Mouse (Mus musculus) Patski (cell line): ENCODE results near the gene Sds. TPM values are rescaled to one million over a fixed set of nuclear protein-coding genes. Genes with fewer than 3 reads are reported as not detected.

Experiments used
- ATAC-seq: fragments of 100-300 bp; one replicate; pipeline ENCODE4 v1.8.0; 2021
- CTCF ChIA-PET: fragments of 350-600 bp; sonication (Branson Sonifier 250); formaldehyde crosslinking; loops from one replicate; lab custom pipeline; 2022; ENCODE audit warnings: inconsistent platforms; lab: Charles Lee
- POLR2A ChIA-PET: fragments of 350-600 bp; sonication (Branson Sonifier 250); formaldehyde crosslinking; loops from one replicate; lab custom pipeline; 2022; ENCODE audit warnings: antibody characterized with exemption, inconsistent platforms; lab: Charles Lee
- DNase-seq: peaks from one replicate; pipeline ENCODE4 v3.0.0-alpha.2; 2011; ENCODE audit warnings: low read depth, low spot score
- H3K27me3 ChIP-seq: fragments of 371-371 bp; one replicate; pipeline ENCODE4 v1.5.1; 2021
- CTCF ChIP-seq: fragments of 100-300 bp; IDR thresholded peaks from one replicate; pipeline ENCODE4 v1.5.1; 2021
- in situ Hi-C: fragments of 300-500 bp; cut with MboI; formaldehyde crosslinking; loops from 3 replicates; pipeline ENCODE4 v1.11.1; 2018; ENCODE audit warnings: low pct_unique_long_range_greater_than_20kb, mixed read lengths
- polyA plus RNA-seq: library from polyadenylated mRNA; unstranded; gene quantifications from one replicate; pipeline ENCODE4 v1.2.3, GENCODE M21; 2021

The Sds gene
- polyA plus RNA-seq: 1.3 TPM

DNA sequence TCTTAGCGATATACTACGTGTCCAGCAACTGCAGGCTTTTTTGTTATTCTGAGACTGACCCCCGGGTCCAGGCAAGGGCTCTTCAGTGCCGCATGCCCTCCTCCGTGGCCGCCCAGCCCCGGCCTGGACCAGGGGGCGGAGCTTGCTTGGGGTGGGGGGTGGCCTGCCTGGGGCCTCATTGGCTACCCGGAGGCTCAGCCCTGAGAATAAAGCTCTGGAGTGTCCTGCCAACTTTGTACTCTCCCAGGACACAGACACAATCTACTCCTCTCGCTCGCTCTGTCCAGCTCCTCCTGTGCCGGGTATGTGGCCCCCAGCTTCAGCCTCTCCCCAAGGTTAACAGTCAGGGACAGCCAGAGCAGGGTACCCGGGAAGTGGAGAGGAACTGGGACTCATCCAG lies at the start of gene Sds:
Sds (plus strand) TSS at position 231 of the 400 bp plus-strand sequence.
- no peak for ATAC-seq
- H3K27me3 ChIP-seq: peaks cover 4% of the 10 kb centered on the region
- in situ Hi-C loops: no loop called here
- DNase-seq: no peak
- TF ChIP-seq CTCF: no peak
- POLR2A ChIA-PET: no interaction called here
- CTCF ChIA-PET: interaction anchor here (1.0 kb wide), 1 partner anchor 12 kb away, joined by 3 read pairs; no protein-coding TSS in a partner anchor

DNA sequence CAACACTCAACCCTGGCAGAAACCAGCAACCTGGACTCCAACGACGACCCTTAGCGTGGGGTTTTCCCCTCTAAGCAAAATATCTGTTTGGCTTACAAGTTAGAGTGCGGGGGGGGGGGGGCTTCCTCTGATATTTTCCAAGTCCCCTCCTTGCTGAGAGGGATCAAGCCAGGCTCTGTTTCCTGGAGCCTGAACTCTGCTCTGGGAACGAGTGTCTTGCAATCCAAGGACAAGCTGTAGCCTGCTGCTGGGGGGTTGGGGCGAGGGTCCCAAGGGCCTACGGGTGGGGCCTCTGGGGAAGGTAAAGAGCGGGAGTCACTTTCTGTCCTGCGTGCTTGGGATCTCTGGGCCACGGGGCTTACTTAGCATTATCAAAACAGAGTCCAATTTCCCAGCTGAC lies 49.8 kb upstream of the Sds start:
- no peak for TF ChIP-seq CTCF

DNA sequence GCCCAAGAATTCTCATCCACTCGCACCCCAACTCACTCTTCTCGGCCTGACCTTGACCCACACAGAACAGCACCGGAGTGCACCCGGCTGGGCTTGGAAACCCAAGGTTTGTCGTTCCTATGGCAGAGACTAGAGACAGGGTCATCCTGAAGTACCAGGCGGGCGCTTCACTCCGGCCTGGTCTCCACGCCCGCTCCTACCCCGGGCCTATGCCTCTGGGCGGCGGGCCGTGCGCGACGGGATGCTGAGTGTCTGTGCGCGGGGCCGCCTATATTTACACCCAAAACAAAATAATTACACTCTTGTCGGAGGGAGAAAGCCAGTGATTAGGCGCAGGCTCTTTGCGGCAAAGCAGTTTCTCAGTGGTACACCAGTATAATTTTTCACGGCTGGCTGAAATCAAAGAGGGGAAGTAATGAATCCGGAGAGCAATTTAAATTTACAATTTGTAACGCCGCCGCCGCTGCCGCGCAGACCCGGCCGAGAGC lies 48.8 kb upstream of the Sds start:
- in situ Hi-C loops: no loop called here
- peaks cover 75% of the 10 kb centered on the region for H3K27me3 ChIP-seq
- ChIA-PET CTCF (no interaction called here), POLR2A (no interaction called here)
- ATAC-seq (no peak), DNase-seq (no peak)
- TF ChIP-seq CTCF: no peak

More for the DNA sequence above, 49.8 kb upstream of the Sds start:
- in situ Hi-C loops: no loop called here
- no peak for DNase-seq
- ChIA-PET POLR2A (no interaction called here), CTCF (no interaction called here)
- H3K27me3 ChIP-seq: peaks cover 66% of the 10 kb centered on the region
- ATAC-seq: no peak

DNA sequence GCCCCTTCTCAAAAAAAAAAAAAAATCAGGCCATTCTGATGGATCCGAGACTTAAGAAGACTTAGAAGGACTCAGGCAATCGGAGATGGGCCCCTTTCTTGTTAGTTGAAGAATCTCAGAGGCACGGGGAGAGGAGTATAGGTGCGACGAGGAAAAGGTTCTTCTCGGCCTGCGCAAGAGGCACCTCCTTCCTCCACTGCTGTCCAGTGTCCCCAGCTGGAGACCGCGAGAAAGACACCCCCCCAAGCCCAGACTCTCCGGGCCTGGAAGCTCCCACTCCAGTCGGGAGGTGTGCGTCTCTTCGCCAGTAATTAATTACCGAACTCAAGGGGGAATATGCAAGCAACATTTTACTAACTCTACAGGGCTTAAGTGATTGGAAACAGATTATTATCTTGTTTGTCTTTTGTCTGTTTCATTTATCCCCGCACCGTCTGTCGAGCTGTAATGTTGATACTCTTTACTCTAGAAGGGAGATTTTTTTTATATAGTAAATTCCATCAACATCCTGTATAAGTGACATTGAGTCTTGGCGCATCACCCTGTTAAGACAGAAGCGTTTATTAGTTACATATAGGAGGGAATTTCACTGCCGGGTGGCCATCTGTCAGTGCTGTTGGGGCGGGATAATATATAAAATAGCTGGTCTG lies 48.0 kb upstream of the Sds start:
- in situ Hi-C loops: no loop called here
- H3K27me3 ChIP-seq: peaks cover 79% of the 10 kb centered on the region
- ChIA-PET POLR2A (no interaction called here), CTCF (no interaction called here)
- ATAC-seq (no peak), DNase-seq (no peak)
- TF ChIP-seq CTCF: no peak

DNA sequence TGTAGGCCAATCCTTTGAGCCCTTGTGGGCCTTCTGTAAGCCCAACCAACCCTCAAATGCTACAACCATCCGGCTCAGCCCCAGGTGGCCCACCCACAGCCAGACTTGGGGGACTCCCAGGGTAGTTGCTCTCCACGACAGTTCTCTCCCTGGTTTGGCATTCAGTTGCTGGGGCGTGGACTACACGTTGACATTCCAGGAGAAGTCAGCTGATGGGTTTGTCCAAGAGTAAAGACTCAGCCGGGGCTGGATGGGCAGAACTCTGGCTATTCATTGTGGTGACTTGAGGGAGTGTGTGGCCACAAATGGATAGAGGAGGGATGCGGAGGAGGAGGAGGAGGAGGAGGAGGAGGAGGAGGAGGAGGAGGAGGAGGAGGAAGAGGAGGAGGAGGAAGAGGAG lies 47.3 kb upstream of the Sds start:
- no peak for TF ChIP-seq CTCF
- no peak for DNase-seq
- in situ Hi-C loops: no loop called here
- peaks cover 78% of the 10 kb centered on the region for H3K27me3 ChIP-seq
- ChIA-PET POLR2A (interaction anchor here (0.6 kb wide), 1 partner anchor 89 kb away, joined by 3 read pairs; no protein-coding TSS in a partner anchor), CTCF (no interaction called here)
- no peak for ATAC-seq

DNA sequence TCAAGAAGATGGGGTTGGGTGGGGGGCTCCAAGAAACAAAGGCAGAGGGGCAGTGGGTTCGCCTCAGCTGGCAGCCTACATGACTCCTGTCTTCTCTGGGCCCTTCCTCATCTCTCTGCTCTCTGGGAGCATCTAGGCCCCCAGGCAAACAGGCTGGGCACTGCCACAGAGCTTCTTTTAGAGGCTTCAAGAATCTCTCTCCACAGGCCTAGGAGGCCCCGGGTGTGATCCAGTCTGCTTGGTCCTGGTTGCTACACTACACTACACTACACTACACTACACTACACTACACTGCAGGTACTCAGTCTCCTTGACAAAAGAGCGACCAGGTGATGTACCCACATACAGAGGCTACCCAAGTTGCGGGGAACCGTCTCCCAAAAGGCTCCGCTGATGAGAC lies 46.6 kb upstream of the Sds start:
- CTCF ChIA-PET: no interaction called here
- DNase-seq (no peak), ATAC-seq (no peak)
- in situ Hi-C loops: no loop called here
- no peak for TF ChIP-seq CTCF
- H3K27me3 ChIP-seq: peaks cover 78% of the 10 kb centered on the region
- POLR2A ChIA-PET: interaction anchor here (0.6 kb wide), 1 partner anchor 90 kb away, joined by 3 read pairs; no protein-coding TSS in a partner anchor

DNA sequence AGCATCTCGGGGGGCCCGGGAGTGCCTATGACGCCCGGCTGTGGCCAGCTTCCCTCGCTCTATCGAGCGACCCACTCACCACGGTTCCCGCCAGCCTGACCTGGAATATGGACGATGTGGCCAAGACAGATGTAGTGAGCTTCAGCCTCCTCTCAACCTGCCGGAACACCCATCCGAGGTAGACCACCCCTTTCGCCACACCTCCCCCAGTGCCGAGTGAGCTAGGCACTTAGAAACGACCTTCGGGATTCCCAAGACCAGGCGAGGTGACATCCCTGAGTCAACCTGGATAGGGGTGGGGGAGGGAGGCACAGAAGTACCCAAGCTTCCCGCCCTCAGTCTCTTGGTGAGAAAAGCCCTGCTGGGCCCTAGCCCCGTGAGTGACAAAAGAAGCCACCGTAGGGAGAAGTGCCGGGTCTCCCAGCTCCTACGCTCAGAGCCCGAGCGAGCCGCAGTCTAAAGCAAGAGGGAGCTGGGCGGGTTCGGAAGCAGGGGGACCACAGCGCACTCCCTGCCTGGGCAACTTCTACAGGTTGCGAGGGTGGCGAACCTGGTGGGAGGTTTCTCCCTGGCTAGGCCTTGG lies 45.2 kb upstream of the Sds start:
- peaks cover 85% of the 10 kb centered on the region for H3K27me3 ChIP-seq
- ATAC-seq (no peak), DNase-seq (no peak)
- ChIA-PET CTCF (no interaction called here), POLR2A (interaction anchor here (0.7 kb wide), 1 partner anchor 222 kb away, joined by 3 read pairs; no protein-coding TSS in a partner anchor)
- in situ Hi-C loops: no loop called here
- TF ChIP-seq CTCF: no peak

DNA sequence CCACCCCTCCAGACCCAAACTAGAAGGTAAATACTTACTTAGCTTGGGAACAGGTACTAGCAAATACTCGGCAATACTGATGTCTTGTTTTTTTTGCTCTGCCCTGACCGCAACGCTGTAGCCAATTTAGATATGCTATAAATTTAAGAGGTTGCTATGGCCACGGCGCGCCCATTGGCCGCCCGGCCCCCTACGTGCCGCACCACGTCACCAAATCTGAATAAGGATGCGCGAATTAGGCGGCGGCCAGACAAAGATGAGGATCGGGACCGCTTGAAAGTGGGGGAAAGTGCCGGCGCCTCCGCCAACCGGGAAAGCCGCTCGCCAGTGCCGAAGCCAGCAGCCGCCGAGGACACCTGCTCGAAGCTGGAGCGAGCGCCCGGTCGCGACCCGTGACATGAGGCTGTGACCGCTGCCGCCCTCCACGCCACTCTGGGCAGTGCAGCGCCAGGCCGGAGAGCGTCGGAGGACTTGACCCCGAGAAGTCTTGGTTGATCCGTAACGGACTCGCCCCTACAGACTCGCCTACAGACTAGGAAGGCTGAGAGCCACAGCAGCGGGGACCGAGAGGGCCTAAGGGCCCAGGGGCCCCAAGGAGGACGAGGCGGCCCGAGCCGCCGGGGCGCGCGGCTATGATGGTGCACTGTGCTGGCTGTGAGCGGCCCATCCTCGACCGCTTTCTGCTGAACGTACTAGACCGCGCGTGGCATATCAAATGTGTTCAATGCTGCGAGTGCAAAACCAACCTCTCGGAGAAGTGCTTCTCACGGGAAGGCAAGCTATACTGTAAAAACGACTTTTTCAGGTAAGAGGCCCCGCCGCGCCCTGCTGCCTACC lies 44.5 kb upstream of the Sds start, which contains the start of gene Lhx5:
Lhx5 (plus strand) TSS at position 51 of the 837 bp plus-strand sequence.
- TF ChIP-seq CTCF: no peak
- DNase-seq: no peak

DNA sequence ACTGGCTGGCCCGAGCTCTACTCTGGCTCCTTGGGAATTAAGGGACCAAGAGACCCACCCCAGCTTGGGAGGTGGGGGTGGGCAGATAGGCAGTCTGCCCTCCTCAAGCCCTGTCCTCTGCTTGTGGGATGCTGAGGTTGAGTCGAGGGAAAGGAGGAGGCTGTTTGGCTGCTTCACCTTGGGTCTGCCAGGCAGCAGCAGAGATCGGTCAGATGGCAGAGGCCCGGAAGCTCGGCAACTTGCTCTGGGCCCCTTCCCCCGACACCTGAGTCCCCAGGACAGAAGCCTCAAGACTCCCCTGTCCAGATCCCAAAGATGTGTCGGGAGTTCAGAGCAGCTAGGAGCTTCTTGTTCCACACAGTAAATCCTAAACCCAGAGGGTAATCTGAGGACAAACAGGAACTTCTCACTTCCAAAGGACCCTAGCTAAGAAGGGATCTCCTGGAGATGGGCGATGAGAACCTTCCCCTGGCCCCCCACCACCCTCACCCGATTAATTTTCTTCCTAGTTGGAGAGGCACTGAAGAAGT lies 43.8 kb upstream of the Sds start:
- in situ Hi-C loops: no loop called here

More for the DNA sequence above, 44.5 kb upstream of the Sds start, which contains the start of gene Lhx5:
- CTCF ChIA-PET: no interaction called here
- no peak for ATAC-seq
- peaks cover 87% of the 10 kb centered on the region for H3K27me3 ChIP-seq
- POLR2A ChIA-PET: no interaction called here
- in situ Hi-C loops: no loop called here

DNA sequence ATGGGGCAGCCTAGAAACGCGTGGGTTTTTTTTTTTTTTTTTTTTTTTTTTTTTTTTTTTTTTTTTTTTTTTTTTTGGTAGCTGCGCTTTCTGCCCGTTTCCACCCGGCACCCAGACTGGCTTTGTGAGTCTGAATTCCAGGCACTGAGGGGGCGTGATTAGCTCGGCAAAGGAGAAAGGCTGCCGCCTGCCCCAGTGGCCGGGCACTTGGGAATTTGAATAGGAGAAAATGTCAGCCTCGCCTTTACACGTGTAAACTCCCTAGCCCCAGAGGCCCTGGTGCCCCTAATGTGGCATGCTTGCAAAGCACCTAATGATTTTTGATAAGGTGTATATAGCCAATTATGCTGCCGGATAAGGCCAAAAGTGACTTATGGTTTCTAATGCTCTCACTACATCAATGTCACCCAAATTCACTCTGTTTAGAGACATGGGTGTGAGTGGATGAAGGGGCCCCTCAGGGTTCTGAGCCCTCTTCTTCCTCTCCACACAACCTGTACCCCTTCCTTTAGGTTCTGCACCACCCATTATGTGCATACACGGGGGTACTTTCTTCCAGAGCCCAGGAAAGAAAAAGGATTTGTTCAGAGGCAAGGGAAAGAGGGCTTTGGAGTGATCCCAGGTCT lies 43.1 kb upstream of the Sds start:
- ATAC-seq (no peak), DNase-seq (no peak)
- TF ChIP-seq CTCF: no peak
- H3K27me3 ChIP-seq: peaks cover 86% of the 10 kb centered on the region
- in situ Hi-C loops: no loop called here
- CTCF ChIA-PET: no interaction called here
- POLR2A ChIA-PET: interaction anchor here (0.6 kb wide), 2 partner anchors 156 to 168 kb away, joined by 3 to 6 read pairs; no protein-coding TSS in a partner anchor

More for the DNA sequence above, 43.8 kb upstream of the Sds start:
- CTCF ChIA-PET: no interaction called here
- TF ChIP-seq CTCF: no peak
- peaks cover 86% of the 10 kb centered on the region for H3K27me3 ChIP-seq
- ATAC-seq: no peak
- POLR2A ChIA-PET: no interaction called here
- no peak for DNase-seq
